Mouse (Mus musculus) kidney, adult 2 months (tissue): ENCODE measurements around the gene Slc24a2. TPM values are rescaled to one million over a fixed set of nuclear protein-coding genes. Genes with fewer than 3 reads are reported as not detected.

Experiments used
- DNase-seq: peaks from one replicate; pipeline ENCODE4 v3.0.0; 2021
- H3K27ac ChIP-seq: fragments of 200-500 bp; 2 replicates; pipeline ENCODE4 v1.5.1; 2012; ENCODE audit warnings: low read depth, low read length, control low read depth, inconsistent platforms; ENCODE audit not compliant: insufficient read depth
- H3K27me3 ChIP-seq: fragments of 200-500 bp; replicated peaks from 2 replicates; pipeline ENCODE4 v1.6.1; 2012; ENCODE audit warnings: mild to moderate bottlenecking, moderate library complexity, low read length, inconsistent platforms; ENCODE audit not compliant: control insufficient read depth, insufficient read depth
- H3K36me3 ChIP-seq: fragments of 200-500 bp; 2 replicates; pipeline ENCODE4 v1.6.1; 2012; ENCODE audit warnings: mild to moderate bottlenecking, moderate library complexity, low read length, inconsistent platforms; ENCODE audit not compliant: control insufficient read depth, insufficient read depth
- H3K4me1 ChIP-seq: fragments of 200-500 bp; 2 replicates; pipeline ENCODE4 v1.6.1; 2011; ENCODE audit warnings: low read length; ENCODE audit not compliant: control insufficient read depth, insufficient read depth
- H3K4me3 ChIP-seq: fragments of 200-500 bp; 2 replicates; pipeline ENCODE4 v1.5.1; 2011; ENCODE audit warnings: mild to moderate bottlenecking, low read depth, low read length, control low read depth; ENCODE audit not compliant: insufficient read depth
- CTCF ChIP-seq: fragments of 200-500 bp; conservative IDR thresholded peaks from 2 replicates; pipeline ENCODE4 v1.5.1; 2011; ENCODE audit warnings: low read depth, mild to moderate bottlenecking, control low read depth, low read length, moderate library complexity, mixed read lengths; ENCODE audit not compliant: insufficient read depth, insufficient read length
- POLR2A ChIP-seq: fragments of 200-500 bp; IDR thresholded peaks from one replicate; pipeline ENCODE4 v1.6.1; 2011; ENCODE audit warnings: low read depth, low read length, control low read depth
- WGBS: fragments of 180-500 bp; shearing (Covaris S2); methylation state at CpG from one replicate; pipeline ENCODE4 v1.1.7; 2018; 5-methylcytosine and 5-hydroxymethylcytosine counted together
- polyA plus RNA-seq: library from polyadenylated mRNA; depleted of rRNA; stranded (reverse); fragments of >200 nt; gene quantifications from 2 replicates; pipeline ENCODE4 v1.2.3, GENCODE M21; 2012; rRNA removed

The Slc24a2 gene
- 0.04 and 0.06 TPM in 2 replicates for polyA plus RNA-seq

DNA sequence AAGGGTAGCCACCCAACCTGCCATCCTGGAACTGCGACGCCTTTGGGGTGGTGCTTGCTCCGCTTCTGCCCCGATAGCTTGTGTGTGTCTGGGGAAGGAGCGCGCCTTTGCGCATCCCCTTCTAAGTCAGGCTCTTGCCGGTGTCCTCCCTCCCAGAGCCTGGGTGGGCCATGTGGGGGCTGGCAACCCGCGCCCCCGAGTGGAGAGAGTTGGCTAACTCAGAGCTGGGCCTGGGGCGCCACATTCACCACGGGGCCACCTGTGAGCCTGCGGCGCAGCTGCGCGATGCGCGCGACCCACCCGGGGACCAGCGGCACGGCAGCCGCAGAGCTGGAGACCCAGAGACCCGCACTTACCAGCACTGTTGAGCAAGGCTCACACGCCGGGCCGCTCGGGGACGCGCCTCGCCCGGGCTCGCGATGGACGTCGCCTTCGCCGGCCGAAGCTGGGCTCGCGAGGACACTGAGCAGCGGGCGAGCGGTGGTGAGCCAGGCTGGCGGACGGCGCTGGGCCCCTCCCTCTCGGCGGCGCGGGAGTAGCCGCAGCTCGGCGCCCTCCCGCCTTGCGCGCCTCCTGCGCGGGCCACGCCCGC, at the start of gene Slc24a2:
Slc24a2 (minus strand) TSS at position 518 of the 592 bp plus-strand sequence.
- WGBS: under 1% methylated on average over 58 of the region's 62 CpGs
- H3K4me3 ChIP-seq: peak within 1 kb of the TSS; percentile 14; the same call in 1 of the 2 replicates
- no peaks in the 10 kb centered on the region for H3K27me3 ChIP-seq
- DNase-seq: no peak
- TF ChIP-seq POLR2A: no peak
- no peak for TF ChIP-seq CTCF
- no peaks in the 10 kb centered on the region for H3K36me3 ChIP-seq
- H3K4me1 ChIP-seq: no peaks in the 10 kb centered on the region
- no peak within 1 kb of the TSS for H3K27ac ChIP-seq

- Histone ChIP-seq H3K4me3 (no peak overlapping the region), H3K27me3 (no peaks in the 10 kb centered on the region), H3K36me3 (no peaks in the 10 kb centered on the region), H3K4me1 (no peaks in the 10 kb centered on the region), H3K27ac (no peak overlapping the region)
- no peak for DNase-seq
- 16% methylated on average over 1 of the region's 1 CpGs for WGBS
- TF ChIP-seq POLR2A (no peak), CTCF (no peak)
Measured at GRCm38 (mm10) chr4:87274825-87275224, 44.5 kb upstream of the Slc24a2 start.

DNA sequence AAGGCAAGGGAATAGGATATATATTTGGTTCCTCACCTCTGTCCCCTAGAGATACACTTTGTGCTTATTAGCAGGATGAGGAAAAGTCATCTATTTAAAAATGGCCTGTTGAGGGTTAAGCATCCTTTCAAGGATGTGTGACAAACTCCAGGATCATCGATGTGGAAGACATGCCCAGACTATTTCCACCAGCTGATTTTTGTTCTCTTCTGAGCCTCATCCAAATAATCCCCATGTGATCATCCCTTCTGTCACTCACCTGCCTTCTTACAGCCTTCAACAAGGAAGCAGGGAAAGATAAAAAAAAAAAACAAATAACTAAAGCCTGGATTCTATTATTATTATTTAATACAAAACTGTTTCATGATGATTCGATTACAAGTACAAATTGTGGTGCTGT, 44.0 kb upstream of the Slc24a2 start:
- 63% methylated on average over 2 of the region's 2 CpGs for WGBS
- H3K27ac ChIP-seq: no peak overlapping the region
- DNase-seq: no peak
- H3K4me3 ChIP-seq: no peak overlapping the region
- H3K36me3 ChIP-seq: no peaks in the 10 kb centered on the region
- no peaks in the 10 kb centered on the region for H3K27me3 ChIP-seq
- H3K4me1 ChIP-seq: no peaks in the 10 kb centered on the region
- no peak for TF ChIP-seq CTCF
- TF ChIP-seq POLR2A: no peak

DNA sequence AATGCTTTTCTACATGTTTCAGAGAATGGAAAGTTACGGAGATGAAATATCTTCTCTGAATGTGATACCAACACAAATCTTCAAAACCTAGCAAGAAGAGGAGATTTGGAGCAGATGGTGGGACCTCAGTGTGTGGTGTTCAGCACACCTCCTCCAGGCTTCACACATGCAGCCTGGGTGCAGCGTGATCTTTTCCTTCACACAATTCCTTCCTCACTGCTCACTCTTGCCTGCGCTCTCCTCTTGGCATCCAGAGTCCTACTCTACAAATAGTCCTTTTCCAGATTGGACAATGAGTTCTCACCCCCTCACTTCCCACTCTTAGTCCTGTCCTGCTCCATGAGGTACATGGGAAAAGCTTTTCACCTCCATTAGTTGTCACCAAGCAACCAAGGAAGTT, 43.2 kb upstream of the Slc24a2 start:
- no peaks in the 10 kb centered on the region for H3K36me3 ChIP-seq

DNA sequence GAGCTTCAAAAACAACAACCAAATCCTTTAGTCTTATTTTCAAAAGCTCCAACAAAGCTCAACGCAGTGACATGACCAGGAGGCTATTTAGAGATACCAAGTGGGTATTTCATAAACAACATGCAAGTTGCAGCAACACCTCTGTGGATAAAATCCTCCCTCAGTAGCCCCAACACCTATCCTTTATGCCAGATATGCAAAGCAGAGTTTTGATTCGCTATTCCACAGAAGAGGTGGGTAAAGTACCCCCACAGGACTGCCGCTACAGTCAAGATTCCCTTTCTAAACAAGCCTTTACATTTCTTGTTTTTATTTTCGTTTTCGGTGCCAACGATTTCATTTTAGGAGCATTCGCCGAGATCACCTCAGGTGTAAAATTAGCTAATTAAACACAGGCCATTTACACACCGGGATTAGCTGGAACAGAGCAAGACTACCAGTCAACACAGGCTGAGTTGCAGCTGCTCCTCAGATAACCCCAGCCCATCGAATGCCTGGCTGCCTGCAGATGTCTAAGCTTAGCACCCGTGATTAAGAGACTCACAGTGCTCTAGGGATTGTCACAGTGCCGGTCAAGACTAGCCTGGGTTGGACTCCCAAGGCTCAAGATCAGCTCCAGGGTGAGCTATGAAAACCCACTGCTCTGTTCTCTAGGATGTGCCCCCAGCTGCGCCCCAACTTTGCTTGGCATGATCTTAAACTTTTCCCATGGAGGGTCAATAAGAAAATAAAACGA, 885 bp downstream of the Slc24a2 start:
- Histone ChIP-seq H3K4me3 (no peak overlapping the region), H3K27ac (no peak overlapping the region), H3K27me3 (no peaks in the 10 kb centered on the region), H3K36me3 (no peaks in the 10 kb centered on the region), H3K4me1 (no peaks in the 10 kb centered on the region)
- TF ChIP-seq POLR2A: no peak
- no peak for TF ChIP-seq CTCF
- 19% methylated on average over 14 of the region's 14 CpGs for WGBS
- no peak for DNase-seq

More for the DNA sequence above, 43.2 kb upstream of the Slc24a2 start:
- DNase-seq: no peak
- Histone ChIP-seq H3K27ac (no peak overlapping the region), H3K4me1 (no peaks in the 10 kb centered on the region), H3K27me3 (no peaks in the 10 kb centered on the region), H3K4me3 (no peak overlapping the region)
- 97% methylated on average over 3 of the region's 3 CpGs for WGBS
- TF ChIP-seq CTCF (no peak), POLR2A (no peak)

- WGBS: 45% methylated on average over 2 of the region's 2 CpGs
- no peaks in the 10 kb centered on the region for H3K4me1 ChIP-seq
- no peaks in the 10 kb centered on the region; the same call in 1 of the 2 replicates for H3K27me3 ChIP-seq
- no peak overlapping the region for H3K27ac ChIP-seq
- DNase-seq: peak; percentile 8
- TF ChIP-seq POLR2A (no peak), CTCF (no peak)
- no peaks in the 10 kb centered on the region for H3K36me3 ChIP-seq
- no peak overlapping the region for H3K4me3 ChIP-seq
Measured at GRCm38 (mm10) chr4:87221586-87221985, 8.7 kb downstream of the Slc24a2 start.

DNA sequence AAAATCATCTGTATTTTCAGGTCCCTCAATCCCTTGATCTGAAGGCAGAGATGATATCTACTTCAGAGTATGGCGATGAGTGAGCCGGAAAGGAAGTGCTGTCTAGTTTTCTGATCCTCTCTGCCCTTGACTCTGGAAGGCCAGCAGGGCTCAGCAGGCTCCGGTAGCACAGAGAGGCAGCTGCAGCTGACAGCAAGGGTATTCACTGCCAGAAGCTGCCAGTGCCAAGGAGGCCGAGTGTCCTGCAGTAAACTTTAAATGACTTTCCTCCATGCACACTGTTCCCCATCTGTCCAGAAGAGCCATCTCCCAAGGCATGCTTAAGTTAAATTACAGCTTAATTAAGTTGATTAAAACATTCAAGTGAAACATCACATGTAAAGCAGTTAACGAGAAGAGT, 12.1 kb downstream of the Slc24a2 start:
- no peak for DNase-seq
- TF ChIP-seq CTCF (no peak), POLR2A (no peak)
- H3K4me3 ChIP-seq: no peak overlapping the region
- no peaks in the 10 kb centered on the region for H3K36me3 ChIP-seq
- H3K27ac ChIP-seq: no peak overlapping the region
- H3K4me1 ChIP-seq: no peaks in the 10 kb centered on the region
- WGBS: 68% methylated on average over 5 of the region's 5 CpGs
- H3K27me3 ChIP-seq: no peaks in the 10 kb centered on the region; the same call in 1 of the 2 replicates
